15 mouse cellular contexts compared by ENCODE assay signal in the genomic region with DNA sequence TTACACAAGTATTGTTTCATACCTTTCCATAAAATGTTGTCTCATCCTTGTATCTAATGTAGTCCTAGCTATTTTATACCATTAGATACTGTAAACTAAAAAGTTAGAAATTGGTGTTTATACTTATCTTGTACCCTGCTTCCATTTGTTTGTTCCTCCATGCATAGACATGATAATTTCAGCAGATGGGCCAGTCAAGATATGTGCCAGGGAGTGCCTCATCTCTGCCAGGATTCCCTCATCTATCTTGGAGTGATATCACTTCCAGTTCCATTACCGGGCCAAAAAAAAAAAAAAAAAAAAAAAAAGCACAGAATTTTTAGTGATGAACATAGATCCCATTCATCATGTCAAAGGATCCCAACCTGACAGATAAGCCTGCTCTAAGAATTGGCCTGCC.
"Had no signal": no experiment of that assay in that cellular context is flagged by ENCODE, and none has a peak within 500 bp of the region (broad histone marks: within the 10 kb centered on the region; RNA-seq: fewer than 3 reads in every experiment).

No protein-coding gene starts in this region.

- H3K9me3 ChIP-seq: limb, embryonic 15.5 days; liver, embryonic 12.5 days; midbrain, embryonic 15.5 days; neural tube, embryonic 13.5 days had no signal

- H3K4me3 ChIP-seq: limb, embryonic 15.5 days; liver, embryonic 12.5 days; megakaryocyte, embryonic 14.5 days; midbrain, embryonic 15.5 days; neural tube, embryonic 13.5 days had no signal

- DNase-seq: kidney, postnatal 36 days; layer of hippocampus, adult 9-11 months; lung, embryonic 14.5 days; lung, postnatal 10 days; retina, postnatal 1 day; right cerebral cortex, postnatal 14 days; thymus, postnatal 36 days had no signal

- H3K27me3 ChIP-seq: limb, embryonic 15.5 days; liver, embryonic 12.5 days; megakaryocyte, embryonic 14.5 days; midbrain, embryonic 15.5 days; neural tube, embryonic 13.5 days had no signal

- H3K9ac ChIP-seq: limb, embryonic 15.5 days; liver, embryonic 12.5 days; lung, embryonic 14.5 days; midbrain, embryonic 15.5 days; neural tube, embryonic 13.5 days had no signal

- ATAC-seq: liver, embryonic 12.5 days; midbrain, embryonic 15.5 days had no signal

- H3K36me3 ChIP-seq: limb, embryonic 15.5 days; liver, embryonic 12.5 days; midbrain, embryonic 15.5 days; neural tube, embryonic 13.5 days had no signal

- H3K4me1 ChIP-seq: limb, embryonic 15.5 days; liver, embryonic 12.5 days; megakaryocyte, embryonic 14.5 days; midbrain, embryonic 15.5 days; neural tube, embryonic 13.5 days had no signal

- H3K4me2 ChIP-seq: limb, embryonic 15.5 days; liver, embryonic 12.5 days; lung, embryonic 14.5 days; midbrain, embryonic 11.5 days; midbrain, embryonic 15.5 days; neural tube, embryonic 13.5 days had no signal

- H3K27ac ChIP-seq: kidney, postnatal 0 days; limb, embryonic 15.5 days; liver, embryonic 12.5 days; macrophage; midbrain, embryonic 15.5 days; neural tube, embryonic 13.5 days had no signal
